Mouse (Mus musculus) megakaryocyte, embryonic 14.5 days (primary cell): ENCODE results near the gene Gm42906.

Source experiments
- FLI1 ChIP-seq: IDR thresholded peaks from 2 replicates; pipeline ENCODE4 v1.6.1; 2012; ENCODE audit warnings: low read length, inconsistent platforms, mixed read lengths
- GATA1 ChIP-seq: IDR thresholded peaks from 3 replicates; pipeline ENCODE4 v1.6.1; 2012; ENCODE audit warnings: mixed read lengths, low read length, inconsistent platforms, borderline replicate concordance

DNA sequence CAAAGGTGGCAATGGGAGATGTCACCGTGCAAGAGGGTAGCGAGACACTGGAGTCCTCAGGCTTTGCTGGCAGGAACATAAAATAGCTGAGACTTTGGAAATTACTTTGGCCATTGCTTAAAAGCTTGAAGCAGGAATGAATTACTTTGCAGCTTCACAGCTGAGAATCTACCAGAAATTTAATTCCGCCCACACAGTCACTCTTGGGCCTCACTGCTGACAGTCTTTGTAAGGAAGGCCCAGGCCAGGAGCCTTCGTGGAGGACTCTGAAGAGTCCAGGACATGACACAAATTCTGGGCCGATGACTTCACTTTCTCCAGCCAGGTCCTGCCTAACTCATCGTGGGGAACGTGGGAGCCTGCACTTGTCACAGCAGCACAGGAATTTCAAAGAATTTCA, 405.9 kb downstream of the Gm42906 start:
- TF ChIP-seq FLI1 (no peak), GATA1 (no peak)
